Mouse (Mus musculus): ENCODE measurements at regions not wholly inside any gene's neighbourhood (a gene's known extent, or its start where the extent isn't known, plus 50 kb on each side); places are given as distances from the start of the nearest gene placed in this dataset.

- no peak for DNase-seq
Measured at GRCm38 (mm10) chr1:124156832-124157231, 111.5 kb upstream of the Dpp10 start.

- no peak for DNase-seq
Measured at GRCm38 (mm10) chr1:124152101-124152500, 106.7 kb upstream of the Dpp10 start.

- DNase-seq: no peak
Measured at GRCm38 (mm10) chr1:124148590-124148989, 103.2 kb upstream of the Dpp10 start.

- DNase-seq: no peak
Measured at GRCm38 (mm10) chr1:124104286-124104846, 59.0 kb upstream of the Dpp10 start.

GRCm38 (mm10) chr1:124103049-124103448 is 57.7 kb upstream of the Dpp10 start:
- DNase-seq: peak in 1 of 2 experiments; percentile 1

Measured in kidney, postnatal 25 days (tissue).